Mouse (Mus musculus) ES-Bruce4 (cell line): ENCODE measurements around the gene Vax1.

ENCODE experiments used
- CTCF ChIP-seq: IDR thresholded peaks from one replicate; pipeline ENCODE4 v1.8.1; 2011; ENCODE audit warnings: low read depth, low read length
- EP300 ChIP-seq: IDR thresholded peaks from 2 replicates; pipeline ENCODE4 v1.6.1; 2011; ENCODE audit warnings: low read depth, low read length; ENCODE audit not compliant: insufficient read depth
- POLR2A ChIP-seq: IDR thresholded peaks from one replicate; pipeline ENCODE4 v1.8.1; 2011; ENCODE audit warnings: low read length; ENCODE audit not compliant: insufficient read depth

DNA sequence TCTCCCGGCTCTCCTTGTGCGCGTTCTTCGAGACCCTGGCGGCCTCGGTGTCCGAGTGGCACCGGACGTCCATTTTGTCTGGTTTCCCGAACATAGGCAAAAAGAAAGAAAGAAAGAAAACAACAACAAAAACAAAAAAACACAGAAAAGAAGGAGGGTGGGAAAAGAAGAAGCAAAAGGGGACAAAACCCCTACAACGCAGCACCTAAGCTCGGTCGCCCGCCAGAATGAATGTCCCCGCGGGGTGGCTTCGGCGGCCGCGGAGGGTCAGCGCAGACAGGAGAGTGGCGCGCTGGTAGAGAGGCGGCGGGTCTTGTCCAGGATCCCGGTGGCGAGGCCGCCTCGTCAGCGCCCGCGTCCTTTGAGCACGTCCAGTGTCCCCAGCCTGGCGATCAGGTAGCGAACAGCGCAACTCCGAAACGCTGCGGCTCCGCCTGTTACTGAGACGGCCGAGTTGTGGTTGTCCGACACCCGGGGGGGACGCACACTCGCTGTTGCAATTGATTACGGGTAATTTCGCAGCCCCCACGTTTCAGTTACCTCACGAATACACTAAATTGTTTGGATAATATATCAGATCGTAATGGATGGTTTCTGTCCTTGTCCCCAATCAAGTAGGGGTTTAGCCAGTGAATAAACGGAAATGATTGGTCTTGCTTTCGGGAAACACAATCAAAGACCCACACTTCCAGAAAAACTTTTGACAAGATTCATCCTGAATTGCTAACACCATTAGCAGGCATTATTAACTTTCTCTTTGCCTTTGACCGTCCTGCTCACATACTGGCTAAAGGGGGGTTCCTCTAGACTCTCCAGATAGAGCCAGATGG, at the start of gene Vax1:
- no peak for TF ChIP-seq CTCF
- no peak for TF ChIP-seq EP300
- TF ChIP-seq POLR2A = no peak
